Mouse (Mus musculus): ENCODE measurements at regions not wholly inside any gene's neighbourhood (a gene's known extent, or its start where the extent isn't known, plus 50 kb on each side); places are given as distances from the start of the nearest gene placed in this dataset.

- H3K9me3 ChIP-seq (replicated peaks; ENCODE audit: control insufficient read depth, insufficient read depth, low read length, poor library complexity, severe bottlenecking), result no peaks in the 10 kb centered on the region
- H3K27ac ChIP-seq (ENCODE audit: insufficient read depth, low read length), result no peak overlapping the region
Measured at GRCm38 (mm10) chr10:17356041-17356440, 367.0 kb upstream of the Cited2 start.

GRCm38 (mm10) chr10:17362643-17363042 is 360.4 kb upstream of the Cited2 start:
- H3K4me1 ChIP-seq (ENCODE audit: control insufficient read depth, insufficient read depth, low read length), result no peaks in the 10 kb centered on the region
- H3K4me3 ChIP-seq (ENCODE audit: low read depth, low read length), result no peak overlapping the region
- H3K36me3 ChIP-seq (ENCODE audit: control insufficient read depth, insufficient read depth, low read length, poor library complexity, severe bottlenecking), result no peaks in the 10 kb centered on the region
- H3K9ac ChIP-seq (ENCODE audit: low read depth, poor library complexity, severe bottlenecking), result no peak overlapping the region
- no peak overlapping the region for H3K27ac ChIP-seq (ENCODE audit: insufficient read depth, low read length)
- H3K27me3 ChIP-seq (ENCODE audit: control insufficient read depth, insufficient read depth, low read length, poor library complexity, severe bottlenecking), result no peaks in the 10 kb centered on the region
- no peaks in the 10 kb centered on the region for H3K9me3 ChIP-seq (replicated peaks; ENCODE audit: control insufficient read depth, insufficient read depth, low read length, poor library complexity, severe bottlenecking)
- TF ChIP-seq EP300 (IDR thresholded peaks at IDR 0.05; ENCODE audit: insufficient read depth, low read depth, low read length) (no peak), CTCF (IDR thresholded peaks at IDR 0.05; ENCODE audit: low read depth, low read length) (no peak), POLR2A (IDR thresholded peaks at IDR 0.05; ENCODE audit: insufficient read depth, low read length) (no peak)

More at GRCm38 (mm10) chr10:17356041-17356440, 367.0 kb upstream of the Cited2 start:
- Histone ChIP-seq H3K4me3 (ENCODE audit: low read depth, low read length) (no peak overlapping the region), H3K27me3 (ENCODE audit: control insufficient read depth, insufficient read depth, low read length, poor library complexity, severe bottlenecking) (no peaks in the 10 kb centered on the region), H3K36me3 (ENCODE audit: control insufficient read depth, insufficient read depth, low read length, poor library complexity, severe bottlenecking) (no peaks in the 10 kb centered on the region), H3K9ac (ENCODE audit: low read depth, poor library complexity, severe bottlenecking) (no peak overlapping the region), H3K4me1 (ENCODE audit: control insufficient read depth, insufficient read depth, low read length) (peaks cover 1% of the 10 kb centered on the region)
- TF ChIP-seq CTCF (IDR thresholded peaks at IDR 0.05; ENCODE audit: low read depth, low read length), result no peak
- TF ChIP-seq POLR2A (IDR thresholded peaks at IDR 0.05; ENCODE audit: insufficient read depth, low read length), result no peak
- no peak for TF ChIP-seq EP300 (IDR thresholded peaks at IDR 0.05; ENCODE audit: insufficient read depth, low read depth, low read length)

GRCm38 (mm10) chr10:17366042-17366740 is 356.8 kb upstream of the Cited2 start:
- H3K36me3 ChIP-seq (ENCODE audit: control insufficient read depth, insufficient read depth, low read length, poor library complexity, severe bottlenecking), result no peaks in the 10 kb centered on the region
- no peaks in the 10 kb centered on the region for H3K4me1 ChIP-seq (ENCODE audit: control insufficient read depth, insufficient read depth, low read length)
- no peaks in the 10 kb centered on the region for H3K9me3 ChIP-seq (replicated peaks; ENCODE audit: control insufficient read depth, insufficient read depth, low read length, poor library complexity, severe bottlenecking)
- H3K27ac ChIP-seq (ENCODE audit: insufficient read depth, low read length), result no peak overlapping the region
- no peak for TF ChIP-seq EP300 (IDR thresholded peaks at IDR 0.05; ENCODE audit: insufficient read depth, low read depth, low read length)
- no peak for TF ChIP-seq CTCF (IDR thresholded peaks at IDR 0.05; ENCODE audit: low read depth, low read length)
- no peak for TF ChIP-seq POLR2A (IDR thresholded peaks at IDR 0.05; ENCODE audit: insufficient read depth, low read length)
- no peak overlapping the region for H3K4me3 ChIP-seq (ENCODE audit: low read depth, low read length)
- H3K27me3 ChIP-seq (ENCODE audit: control insufficient read depth, insufficient read depth, low read length, poor library complexity, severe bottlenecking), result no peaks in the 10 kb centered on the region
- H3K9ac ChIP-seq (ENCODE audit: low read depth, poor library complexity, severe bottlenecking), result no peak overlapping the region

- no peaks in the 10 kb centered on the region for H3K4me1 ChIP-seq (ENCODE audit: control insufficient read depth, insufficient read depth, low read length)
- H3K27me3 ChIP-seq (ENCODE audit: control insufficient read depth, insufficient read depth, low read length, poor library complexity, severe bottlenecking), result no peaks in the 10 kb centered on the region
- H3K36me3 ChIP-seq (ENCODE audit: control insufficient read depth, insufficient read depth, low read length, poor library complexity, severe bottlenecking), result no peaks in the 10 kb centered on the region
- no peak overlapping the region for H3K4me3 ChIP-seq (ENCODE audit: low read depth, low read length)
- no peaks in the 10 kb centered on the region for H3K9me3 ChIP-seq (replicated peaks; ENCODE audit: control insufficient read depth, insufficient read depth, low read length, poor library complexity, severe bottlenecking)
- H3K9ac ChIP-seq (ENCODE audit: low read depth, poor library complexity, severe bottlenecking), result no peak overlapping the region
- TF ChIP-seq POLR2A (IDR thresholded peaks at IDR 0.05; ENCODE audit: insufficient read depth, low read length) (no peak), EP300 (IDR thresholded peaks at IDR 0.05; ENCODE audit: insufficient read depth, low read depth, low read length) (no peak), CTCF (IDR thresholded peaks at IDR 0.05; ENCODE audit: low read depth, low read length) (no peak)
- no peak overlapping the region for H3K27ac ChIP-seq (ENCODE audit: insufficient read depth, low read length)
Measured at GRCm38 (mm10) chr10:17367026-17367425, 356.0 kb upstream of the Cited2 start.

- Histone ChIP-seq H3K4me1 (ENCODE audit: control insufficient read depth, insufficient read depth, low read length) (no peaks in the 10 kb centered on the region), H3K9ac (ENCODE audit: low read depth, poor library complexity, severe bottlenecking) (no peak overlapping the region), H3K27me3 (ENCODE audit: control insufficient read depth, insufficient read depth, low read length, poor library complexity, severe bottlenecking) (no peaks in the 10 kb centered on the region), H3K36me3 (ENCODE audit: control insufficient read depth, insufficient read depth, low read length, poor library complexity, severe bottlenecking) (no peaks in the 10 kb centered on the region), H3K27ac (ENCODE audit: insufficient read depth, low read length) (no peak overlapping the region), H3K9me3 (replicated peaks; ENCODE audit: control insufficient read depth, insufficient read depth, low read length, poor library complexity, severe bottlenecking) (no peaks in the 10 kb centered on the region), H3K4me3 (ENCODE audit: low read depth, low read length) (no peak overlapping the region)
- TF ChIP-seq POLR2A (IDR thresholded peaks at IDR 0.05; ENCODE audit: insufficient read depth, low read length) (no peak), EP300 (IDR thresholded peaks at IDR 0.05; ENCODE audit: insufficient read depth, low read depth, low read length) (no peak), CTCF (IDR thresholded peaks at IDR 0.05; ENCODE audit: low read depth, low read length) (no peak)
Measured at GRCm38 (mm10) chr10:17367430-17367829, 355.6 kb upstream of the Cited2 start.

DNA sequence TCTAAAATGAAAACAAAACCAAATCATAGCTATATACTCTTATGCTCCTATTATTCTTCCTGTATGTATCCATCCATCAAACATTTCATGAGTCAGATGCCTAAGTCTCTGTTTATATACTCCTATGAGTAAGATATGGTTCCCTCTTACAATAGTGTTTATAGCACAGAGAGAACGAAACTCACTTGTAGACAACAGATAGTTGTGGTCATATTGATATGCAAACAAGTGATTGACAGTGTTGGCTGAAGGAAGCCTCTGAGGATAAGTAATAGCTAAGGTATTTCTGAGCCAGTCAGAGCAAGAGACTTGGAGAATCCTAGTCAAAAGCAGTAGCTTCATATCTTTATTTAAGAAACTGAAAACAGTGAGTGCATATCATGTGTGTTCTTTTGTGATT is 354.4 kb upstream of the Cited2 start:
- Histone ChIP-seq H3K27me3 (ENCODE audit: control insufficient read depth, insufficient read depth, low read length, poor library complexity, severe bottlenecking) (no peaks in the 10 kb centered on the region), H3K36me3 (ENCODE audit: control insufficient read depth, insufficient read depth, low read length, poor library complexity, severe bottlenecking) (no peaks in the 10 kb centered on the region), H3K4me3 (ENCODE audit: low read depth, low read length) (no peak overlapping the region), H3K4me1 (ENCODE audit: control insufficient read depth, insufficient read depth, low read length) (no peaks in the 10 kb centered on the region), H3K9ac (ENCODE audit: low read depth, poor library complexity, severe bottlenecking) (no peak overlapping the region), H3K9me3 (replicated peaks; ENCODE audit: control insufficient read depth, insufficient read depth, low read length, poor library complexity, severe bottlenecking) (no peaks in the 10 kb centered on the region), H3K27ac (ENCODE audit: insufficient read depth, low read length) (no peak overlapping the region)
- TF ChIP-seq POLR2A (IDR thresholded peaks at IDR 0.05; ENCODE audit: insufficient read depth, low read length) (no peak), CTCF (IDR thresholded peaks at IDR 0.05; ENCODE audit: low read depth, low read length) (no peak), EP300 (IDR thresholded peaks at IDR 0.05; ENCODE audit: insufficient read depth, low read depth, low read length) (no peak)

All from ES-Bruce4 (cell line).